Mouse (Mus musculus): ENCODE data around the gene Farp1.

GRCm38 (mm10) chr14:121316136-121316535, 281.1 kb downstream of the Farp1 start:
- TF ChIP-seq CTCF (conservative IDR thresholded peaks at IDR 0.05; ENCODE audit: insufficient read depth, insufficient read length, low read depth, low read length) (no peak), POLR2A (IDR thresholded peaks at IDR 0.05; ENCODE audit: low read depth, low read length) (no peak)
